Mouse (Mus musculus) lung, postnatal 14 days (tissue): Measurements from ENCODE around the gene Olfr282.

Source experiments
- DNase-seq: peaks from one replicate; pipeline ENCODE4 v3.0.0; 2021

Olfr282 gene

DNA sequence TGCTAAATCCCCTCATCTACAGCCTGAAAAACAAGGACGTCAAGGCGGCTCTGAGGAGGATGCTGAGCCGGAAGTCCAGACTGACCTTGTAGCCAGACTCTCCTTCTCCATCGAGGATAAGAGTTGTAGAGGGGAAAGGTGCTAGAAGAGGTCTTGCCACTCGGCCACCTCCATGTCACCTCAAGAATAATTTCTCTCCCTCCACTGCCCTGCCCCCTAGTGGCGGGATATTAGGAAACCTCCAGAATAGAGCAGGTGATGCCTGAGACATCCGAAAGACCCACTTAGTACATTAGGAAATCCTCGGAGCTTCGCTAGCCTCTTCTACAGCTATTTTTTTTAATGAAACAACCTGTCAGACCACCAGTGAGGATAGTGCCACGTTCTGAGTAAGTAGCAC lies 44.4 kb downstream of the Olfr282 start:
- DNase-seq, result peak; percentile 74

- no peak for DNase-seq
Observed at GRCm38 (mm10) chr15:98476281-98476680, 45.3 kb downstream of the Olfr282 start.

- no peak for DNase-seq
Observed at GRCm38 (mm10) chr15:98479568-98480102, 48.6 kb downstream of the Olfr282 start.

DNA sequence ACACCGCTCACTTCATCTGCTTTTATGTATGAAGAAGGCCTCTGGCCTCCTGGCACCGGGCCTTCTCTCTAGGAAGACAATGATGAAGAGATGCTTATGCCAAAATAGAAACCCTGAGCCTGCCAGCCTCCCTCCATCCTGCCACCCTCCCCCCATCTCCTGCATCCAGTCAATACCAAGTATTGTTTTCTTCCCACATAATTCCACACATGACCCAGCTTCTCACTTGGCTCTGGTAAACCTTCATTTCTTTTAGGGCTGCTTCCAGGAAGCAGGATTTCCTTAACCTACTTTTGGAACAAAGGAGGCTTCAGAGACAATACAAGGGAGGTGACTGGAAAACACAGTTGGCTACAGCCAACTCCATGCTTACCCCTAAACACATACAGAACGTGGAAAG lies 51.7 kb downstream of the Olfr282 start, which contains the start of gene Lalba:
Gene Lalba, minus strand, starts transcription at position 21 of the 400 bp plus-strand sequence.
- DNase-seq, result peak; percentile 17

DNA sequence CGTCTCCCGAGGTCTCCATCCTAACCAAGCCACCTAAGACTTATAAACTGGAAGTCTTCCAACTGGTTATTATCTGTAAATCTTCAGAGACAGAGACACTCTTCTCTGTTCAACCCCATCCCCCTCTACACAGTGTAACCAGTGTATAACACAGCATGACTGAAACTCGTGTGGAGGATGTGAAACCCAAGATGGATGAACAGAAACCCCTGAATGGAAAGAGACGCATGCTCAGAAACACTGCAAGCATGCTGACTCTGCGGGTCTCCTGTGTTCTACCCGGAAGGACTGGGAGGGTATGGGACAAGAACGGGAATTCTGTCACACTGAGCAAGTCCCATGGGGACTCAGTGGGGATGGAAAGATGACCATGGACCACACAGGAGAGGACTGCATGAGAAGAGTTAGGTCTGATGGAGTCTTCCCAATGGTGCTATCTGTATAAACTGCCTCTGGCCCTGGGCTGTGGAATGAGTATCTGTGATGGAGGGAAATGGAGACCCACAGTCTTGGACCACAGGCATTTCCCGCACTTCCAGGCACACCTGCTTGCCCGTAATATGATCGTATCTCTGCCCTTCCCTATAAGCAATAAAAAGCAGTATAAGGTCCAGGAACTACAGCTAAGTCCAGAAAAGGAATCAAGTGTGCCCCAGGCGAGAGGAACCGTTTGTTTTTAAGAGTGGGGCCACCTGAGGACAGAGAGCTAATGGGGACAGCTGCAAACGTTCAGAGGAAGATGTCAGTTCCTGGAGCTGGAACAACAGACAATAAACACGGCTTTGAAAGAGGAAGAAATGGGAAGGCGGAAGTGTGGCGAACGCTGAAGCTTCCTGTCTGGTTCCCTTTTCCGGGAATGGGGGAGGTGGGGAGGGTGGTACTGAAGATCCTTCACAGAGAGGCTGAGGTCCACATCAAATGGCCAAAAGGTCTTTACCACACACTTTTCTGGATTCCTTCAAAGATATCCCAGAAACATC lies 53.2 kb downstream of the Olfr282 start:
- peak; percentile 57 for DNase-seq

GRCm38 (mm10) chr15:98486433-98487021 lies 55.5 kb downstream of the Olfr282 start:
- no peak for DNase-seq
